Mouse (Mus musculus): ENCODE measurements around the gene Laptm5. TPM values are rescaled to one million over a fixed set of nuclear protein-coding genes. Genes with fewer than 3 reads are reported as not detected.

The Laptm5 gene
- 52.3 and 52.6 TPM in 2 replicates for polyA plus RNA-seq (2015; fragmentation: Nextera tagmentation; extraction: Ambion mirVana)

GRCm38 (mm10) chr4:130913077-130913476, at the start of gene Laptm5:
Gene Laptm5, plus strand, starts transcription at chr4:130913125.

GRCm38 (mm10) chr4:130944112-130944511, 31.2 kb downstream of the Laptm5 start, which contains the start of gene Matn1:
Gene Matn1, plus strand, starts transcription at chr4:130944385.

Other genes starting within 250 kb of the Laptm5 start
- 50.5 and 54.0 TPM in 2 replicates for gene Pum1, start 249.8 kb upstream of the Laptm5 start, polyA plus RNA-seq (2015; fragmentation: Nextera tagmentation; extraction: Ambion mirVana)
- 136 and 167 TPM in 2 replicates for gene Sdc3, start 120.6 kb upstream of the Laptm5 start, polyA plus RNA-seq (2015; fragmentation: Nextera tagmentation; extraction: Ambion mirVana)
- 0.52 and 0.59 TPM in 2 replicates for gene Matn1, start 31.3 kb downstream of the Laptm5 start, polyA plus RNA-seq (2015; fragmentation: Nextera tagmentation; extraction: Ambion mirVana)